Mouse (Mus musculus) c-Kit-positive CD71-negative TER-119-negative erythroid progenitor cells, embryonic 14.5 days (primary cell): ENCODE measurements around the gene Tubgcp3.
A peak's percentile ranks its signal among the peaks of the same experiment; 100 is the strongest.
"Not testable (repeated sequence)": the region's sequence is repeated elsewhere in the genome, so short reads cannot be mapped to it uniquely, and the experiment has no call there.

Experiments used
- DNase-seq: peaks from one replicate; pipeline ENCODE4 v3.0.0-alpha.2; 2013; ENCODE audit warnings: low read depth

The Tubgcp3 gene

DNA sequence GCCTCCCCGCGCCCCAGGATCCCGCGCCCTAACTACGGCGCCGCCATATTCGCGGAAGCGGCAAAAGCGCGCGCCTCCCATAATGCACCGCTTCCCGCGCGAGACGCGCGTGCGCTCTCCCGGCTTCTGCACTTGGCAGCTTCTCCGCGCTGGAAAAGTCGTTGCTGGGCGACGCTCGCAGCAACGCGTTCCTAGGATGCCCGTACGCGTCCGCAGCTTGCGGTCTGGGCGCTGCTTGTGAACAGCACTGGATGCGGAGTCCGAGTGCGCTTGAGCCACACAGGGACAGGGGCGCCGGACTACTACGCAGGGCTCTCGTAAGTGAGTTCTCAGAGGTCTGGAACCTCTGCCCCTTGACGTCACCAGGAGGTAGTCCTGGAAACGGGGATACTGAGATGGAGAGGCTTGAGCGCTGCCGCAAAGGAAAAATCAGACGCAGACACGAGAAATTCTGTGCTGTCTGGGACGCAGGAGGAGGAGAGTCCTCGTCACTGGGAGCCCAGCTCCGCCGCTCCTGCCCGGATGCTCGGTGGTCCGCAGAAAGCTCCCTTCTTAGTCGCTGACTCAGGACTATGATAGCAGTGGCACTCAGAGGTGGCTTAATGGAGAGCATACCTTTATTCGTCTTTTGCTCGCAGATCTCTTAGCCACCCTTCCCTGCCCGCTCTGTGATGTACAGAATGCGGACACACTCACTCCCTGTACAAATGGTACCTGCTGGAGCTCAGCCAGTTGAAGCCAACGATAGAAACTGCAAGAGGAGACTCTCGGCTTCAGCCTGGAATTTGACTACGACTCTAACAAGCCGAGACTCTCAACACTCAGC is at the start of gene Tubgcp3:
Gene Tubgcp3, minus strand, starts transcription at position 193 of the 826 bp plus-strand sequence.
- peak; percentile 73 for DNase-seq

- no peak for DNase-seq
Measured at GRCm38 (mm10) chr8:12719091-12719490, 47.0 kb upstream of the Tubgcp3 start.

DNA sequence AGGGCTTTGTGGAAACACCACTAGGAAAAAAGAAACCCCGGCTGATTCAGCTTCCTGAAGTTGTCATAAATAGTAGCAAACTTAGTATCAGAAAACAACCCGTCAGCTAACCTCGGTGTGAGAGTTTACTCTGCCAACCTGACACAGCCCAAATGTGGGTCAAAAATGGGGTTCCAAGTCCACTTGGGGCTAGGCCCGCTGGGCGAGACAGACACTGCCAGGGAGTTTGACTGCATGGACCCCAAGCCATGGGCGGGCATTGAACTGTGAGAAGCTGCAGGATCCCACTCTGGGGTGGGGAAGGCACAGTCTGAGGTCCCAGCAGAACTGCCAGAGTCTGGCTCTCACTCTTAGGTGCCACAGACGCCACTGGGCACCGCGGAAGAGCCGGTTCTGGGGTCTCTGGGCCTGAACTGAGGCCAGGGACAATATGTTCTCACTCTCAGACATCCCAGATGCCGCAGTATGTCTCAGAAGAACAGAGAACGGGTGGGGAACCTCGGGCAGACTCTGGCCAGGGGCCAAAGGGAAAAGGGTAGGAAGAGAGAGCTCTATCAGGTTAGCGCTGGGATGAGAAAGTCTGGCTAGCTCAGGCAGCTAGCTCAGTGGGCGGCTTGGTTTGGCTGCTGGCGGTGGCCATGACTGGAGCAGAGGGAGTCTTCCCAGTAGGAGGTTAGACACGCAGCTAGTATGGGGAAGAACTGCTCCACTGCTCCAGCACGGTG is 44.0 kb upstream of the Tubgcp3 start:
- no peak for DNase-seq

DNA sequence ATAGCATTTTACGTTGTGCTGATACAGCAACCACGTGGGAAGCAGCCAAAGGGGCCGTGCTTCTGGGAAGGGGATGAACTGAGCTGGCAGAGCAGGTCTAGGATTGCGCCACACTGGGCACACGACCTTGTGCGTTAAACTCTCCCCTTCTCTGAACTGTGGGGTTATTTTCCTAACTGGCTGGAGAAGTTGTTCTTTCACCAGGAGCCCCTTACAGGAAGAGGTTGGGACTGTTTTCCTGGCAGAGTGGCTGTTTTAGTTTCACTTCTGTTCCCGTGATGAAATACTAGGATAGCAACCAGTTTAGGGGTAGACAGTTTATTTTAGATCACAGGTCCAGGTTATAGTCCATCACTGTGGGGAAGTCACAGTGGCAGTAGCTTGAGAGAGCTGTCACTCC is 39.6 kb upstream of the Tubgcp3 start:
- DNase-seq: no peak

DNA sequence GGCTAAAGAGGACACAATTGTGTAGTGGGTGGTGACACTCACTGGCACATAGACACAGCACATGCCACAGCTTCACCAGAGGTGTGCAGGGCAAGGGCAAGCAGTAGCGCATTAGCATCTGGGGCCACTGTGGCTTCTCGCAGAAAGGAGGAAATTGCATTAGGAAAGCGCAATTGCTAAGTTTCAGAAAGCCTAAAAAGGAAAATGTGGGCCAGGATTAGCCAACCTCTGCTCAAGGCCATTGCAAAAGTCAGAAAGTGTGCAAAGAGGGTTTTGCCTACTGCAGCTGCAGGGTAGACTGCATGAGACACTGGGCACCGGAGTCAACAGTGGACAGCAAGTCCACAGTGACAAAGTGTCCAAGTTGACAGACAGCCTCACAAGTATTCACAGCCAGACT is 31.5 kb upstream of the Tubgcp3 start:
- DNase-seq: no peak

DNA sequence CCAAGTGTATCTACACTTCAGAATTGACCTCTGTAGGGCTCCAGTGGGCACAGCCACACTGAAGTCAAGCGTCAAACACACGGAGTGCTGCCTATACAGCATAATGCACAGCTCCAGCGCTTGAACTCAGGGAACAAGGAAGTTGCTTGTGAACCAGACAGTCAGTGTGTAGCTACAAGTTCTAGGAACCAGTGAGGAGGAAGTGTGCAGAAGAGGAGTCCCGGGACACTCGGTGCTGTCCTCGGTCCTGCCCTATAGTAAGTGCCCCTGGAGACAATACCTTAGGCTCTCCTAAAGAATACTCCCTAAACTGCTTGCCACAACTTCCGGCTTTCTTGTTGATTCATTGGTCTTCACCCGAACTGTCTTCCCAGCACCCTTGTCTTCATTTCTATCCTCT is 30.2 kb upstream of the Tubgcp3 start:
- no peak for DNase-seq

DNA sequence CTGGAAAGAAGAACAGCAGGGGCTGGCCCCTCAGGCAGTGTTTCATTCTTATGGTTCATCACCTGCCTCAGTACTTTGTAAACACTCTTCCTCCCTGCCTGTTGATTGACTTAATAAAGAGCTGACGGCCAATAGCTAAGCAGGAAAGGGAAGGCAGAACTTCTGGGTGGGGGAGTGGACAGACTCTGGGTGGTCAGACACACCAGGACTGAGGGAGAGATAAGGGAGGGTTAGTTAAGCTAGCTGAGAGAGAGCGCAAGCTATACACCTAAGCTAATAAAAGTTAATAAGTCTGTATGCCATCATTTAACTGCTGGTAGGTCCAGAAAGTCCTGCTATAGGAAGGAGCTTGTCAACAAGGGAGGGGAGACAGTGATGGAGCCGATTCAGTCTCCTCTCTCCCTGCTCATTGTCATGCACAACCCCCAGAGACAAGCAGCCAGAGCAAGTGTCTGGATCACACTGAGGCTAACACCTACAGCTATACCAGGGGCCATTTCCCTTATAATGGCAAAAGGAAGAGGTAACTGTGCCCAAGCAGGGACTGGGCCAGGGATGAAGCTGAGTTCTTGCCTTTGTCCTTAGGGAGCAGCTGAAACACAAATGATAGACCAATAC is 26.7 kb upstream of the Tubgcp3 start:
- DNase-seq: no peak

- DNase-seq: no peak
Measured at GRCm38 (mm10) chr8:12688851-12689250, 16.8 kb upstream of the Tubgcp3 start.

DNA sequence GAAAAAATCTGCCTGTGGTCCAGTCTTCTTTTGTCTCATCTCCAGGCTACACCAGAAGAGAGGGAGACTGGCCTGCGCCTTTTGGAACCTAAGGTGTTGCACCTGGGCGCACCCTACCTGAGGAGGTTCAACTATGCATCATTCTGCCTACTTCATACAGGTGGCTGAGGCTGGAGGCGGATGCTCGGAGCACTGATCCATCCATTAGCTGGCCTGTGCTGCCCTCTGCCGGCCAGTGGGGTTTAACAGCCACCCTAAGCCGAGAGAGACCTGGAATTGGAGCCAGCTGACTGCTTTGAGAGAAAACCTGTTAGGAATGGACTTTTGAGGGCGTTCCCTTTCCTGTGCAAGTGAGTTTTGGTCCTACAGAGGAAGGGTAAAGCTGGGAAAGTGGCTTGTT is 5.5 kb upstream of the Tubgcp3 start:
- DNase-seq: peak; percentile 52

DNA sequence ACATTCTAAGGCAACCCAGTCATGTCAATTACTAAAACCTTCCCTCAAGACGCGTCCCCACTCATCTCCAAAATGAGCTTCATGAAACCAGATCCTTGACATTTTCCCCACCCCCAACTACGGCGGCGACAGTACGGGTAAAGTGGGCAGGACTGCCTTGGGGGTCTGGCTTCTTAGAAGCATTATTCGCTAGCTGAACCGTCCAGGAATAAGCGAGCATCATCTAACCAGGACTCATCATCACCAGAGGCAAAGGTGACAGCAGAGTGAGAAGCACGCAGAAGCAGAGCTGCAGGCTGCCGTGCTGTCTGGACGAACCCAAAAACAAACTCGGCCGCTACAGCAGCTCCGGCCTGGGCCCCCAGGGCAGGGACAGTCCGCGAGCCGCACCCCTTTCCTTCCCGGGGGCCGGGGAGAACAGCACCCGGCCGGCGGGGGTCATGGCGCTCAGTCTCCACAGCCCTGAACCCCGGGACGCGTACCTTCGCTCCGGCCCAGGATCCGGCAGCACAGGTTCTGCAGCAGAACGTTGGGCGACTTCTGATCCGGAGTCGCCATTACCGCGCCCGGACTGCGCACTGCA is 484 bp downstream of the Tubgcp3 start:
- peak; percentile 9 for DNase-seq

- peak; percentile 17 for DNase-seq
Measured at GRCm38 (mm10) chr8:12670965-12671364, 1.1 kb downstream of the Tubgcp3 start.

- no peak for DNase-seq
Measured at GRCm38 (mm10) chr8:12668832-12669231, 3.2 kb downstream of the Tubgcp3 start.

DNA sequence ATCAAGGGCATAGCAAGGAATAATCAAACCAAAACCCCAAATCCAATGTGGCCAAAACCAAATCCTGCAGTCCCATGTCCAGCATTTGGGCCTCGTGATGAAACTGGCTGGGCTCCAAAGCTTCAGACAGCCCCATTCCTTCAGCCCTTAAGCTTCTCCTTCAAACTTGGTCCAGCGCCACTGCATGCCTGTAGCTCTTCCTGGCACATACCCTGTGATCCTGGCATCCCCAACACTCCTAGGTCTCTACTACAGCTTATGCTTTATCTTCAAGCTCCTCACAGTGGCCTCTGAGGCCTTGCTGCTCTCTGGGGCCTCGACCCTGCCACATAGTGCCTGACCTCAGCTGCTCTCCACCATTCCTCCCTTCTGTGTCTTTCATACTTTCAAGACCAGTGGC is 5.5 kb downstream of the Tubgcp3 start:
- not testable (repeated sequence) for DNase-seq

DNA sequence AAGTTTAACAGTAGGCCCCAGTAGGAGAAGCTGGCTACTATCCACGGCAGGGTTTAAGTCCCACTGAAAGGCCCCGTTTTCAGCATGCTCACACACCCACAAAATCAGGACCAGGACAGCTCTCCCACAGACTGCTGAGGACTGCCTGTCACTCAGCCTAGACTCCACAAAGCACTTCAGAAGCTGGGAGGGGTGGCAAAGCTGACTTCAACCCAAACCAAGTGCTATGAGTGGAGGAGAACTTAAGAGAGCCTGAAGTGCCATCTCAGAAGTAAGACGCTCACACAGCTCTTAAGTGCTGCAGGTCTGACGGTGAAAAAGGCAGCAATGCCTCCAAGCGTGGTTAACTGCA is 9.0 kb downstream of the Tubgcp3 start:
- no peak for DNase-seq

- DNase-seq: no peak
Measured at GRCm38 (mm10) chr8:12662375-12663104, 9.5 kb downstream of the Tubgcp3 start.

GRCm38 (mm10) chr8:12657411-12657810 is 14.6 kb downstream of the Tubgcp3 start:
- DNase-seq: no peak

DNA sequence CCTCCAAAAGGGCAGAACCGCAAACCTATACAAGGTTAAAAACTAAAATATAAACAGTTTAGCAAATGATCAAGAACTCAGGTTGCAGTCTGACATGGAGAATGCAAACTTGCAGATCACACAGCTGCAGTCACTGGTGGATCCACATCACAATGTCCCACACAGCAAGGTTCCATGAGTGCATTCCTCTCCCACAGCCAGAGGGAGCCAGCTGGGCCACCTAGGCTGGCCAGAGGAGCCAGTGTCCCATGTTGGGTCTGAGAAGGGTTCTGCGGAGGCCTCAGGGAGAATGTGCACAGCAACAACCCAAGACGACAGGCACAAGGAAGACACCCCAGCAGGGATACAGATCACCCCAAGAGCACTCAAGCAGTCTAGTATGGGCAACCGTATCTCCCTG is 20.8 kb downstream of the Tubgcp3 start:
- DNase-seq: no peak

DNA sequence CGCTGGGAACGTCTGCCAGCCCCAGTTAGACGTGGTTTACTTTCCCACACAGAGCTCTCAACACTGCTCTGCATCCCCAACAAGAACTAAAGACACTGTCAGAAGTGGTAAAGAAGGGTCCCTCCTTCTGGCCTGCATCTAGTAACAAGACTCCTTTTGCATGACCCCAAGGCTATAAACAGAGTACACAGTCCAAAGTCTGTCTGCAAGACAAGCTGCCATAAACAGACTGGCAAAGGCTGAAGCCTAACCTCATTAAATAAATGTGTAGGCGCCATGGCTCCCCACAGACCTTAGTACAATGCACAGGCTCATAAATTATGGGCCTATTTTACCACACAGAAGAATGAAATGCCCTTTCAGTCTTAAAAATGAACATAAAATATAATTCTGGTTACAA is 21.6 kb downstream of the Tubgcp3 start:
- DNase-seq: no peak

DNA sequence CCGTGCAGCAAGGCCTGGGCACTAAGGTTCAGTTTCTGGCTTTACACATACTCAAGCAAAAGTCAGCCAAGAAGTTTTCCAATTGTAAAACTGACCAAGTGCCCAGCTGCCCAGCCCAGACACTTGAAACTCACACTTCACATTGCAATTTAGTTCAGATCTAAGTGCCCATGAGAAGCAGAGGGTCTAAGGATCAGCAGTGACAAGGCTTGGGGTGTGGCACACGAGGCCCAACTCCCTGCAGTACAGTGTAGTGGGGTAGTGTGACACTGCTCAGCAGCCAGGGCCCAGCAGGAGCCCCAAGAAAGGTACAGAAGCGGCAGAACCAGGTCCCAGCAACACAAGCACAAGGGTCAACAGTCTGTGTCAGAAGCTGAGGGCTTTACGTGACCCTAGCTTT is 23.1 kb downstream of the Tubgcp3 start:
- no peak for DNase-seq

DNA sequence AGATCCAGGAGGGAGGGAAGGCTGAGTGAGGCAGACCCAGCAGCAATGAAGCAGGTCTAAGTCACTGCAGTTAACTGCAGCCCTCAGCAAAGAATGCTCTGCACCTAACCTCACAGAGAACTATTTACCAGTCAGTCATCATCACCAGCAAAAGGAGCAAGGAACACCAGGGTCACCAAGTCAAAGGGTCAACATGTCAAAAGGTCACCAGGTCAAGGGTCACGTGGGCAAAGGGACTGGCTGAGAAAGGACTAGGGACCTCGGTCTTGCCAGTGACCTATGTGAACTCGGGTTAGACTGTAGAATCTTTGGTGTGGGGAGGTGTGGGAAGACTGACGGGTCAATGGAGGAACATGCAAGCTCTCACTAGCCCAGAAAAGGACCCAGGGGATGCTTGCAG is 25.5 kb downstream of the Tubgcp3 start:
- no peak for DNase-seq

DNA sequence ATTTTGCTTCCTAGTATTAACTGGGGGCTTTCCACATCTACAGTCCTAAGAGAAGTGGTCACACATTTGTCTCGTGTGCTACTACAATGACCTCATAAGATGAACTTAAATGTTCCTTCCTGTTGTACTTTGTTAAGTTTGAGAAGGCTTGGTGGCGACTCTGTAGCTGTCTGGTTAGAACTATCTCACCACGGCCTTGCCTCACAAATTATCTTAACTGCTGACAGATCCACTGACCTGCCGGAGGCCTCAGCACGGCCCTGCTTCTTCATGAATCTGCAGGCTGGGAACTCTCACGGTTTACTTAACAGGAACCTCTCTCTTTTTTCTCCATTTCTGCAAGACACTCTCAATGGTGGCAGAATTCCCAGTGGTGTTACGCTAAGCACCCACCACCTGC is 27.2 kb downstream of the Tubgcp3 start:
- DNase-seq: no peak

- no peak for DNase-seq
Measured at GRCm38 (mm10) chr8:12644341-12644740, 27.7 kb downstream of the Tubgcp3 start.
